8 mouse cellular contexts compared by ENCODE assay signal in genomic region chr14:28089636-28090443, GRCm38 (mm10).
DNase-seq lines count a peak whose midpoint lies in the region; ATAC-seq lines count a peak whose summit lies in the region.

No protein-coding gene starts in this region.

- H3K4me1 ChIP-seq in forebrain, embryonic 14.5 days (ENCODE audit: control insufficient read depth, insufficient read depth, low read length) = no peaks in the 10 kb centered on the region
- H3K4me1 ChIP-seq in forebrain, embryonic 12.5 days = no peaks in the 10 kb centered on the region
- H3K4me1 ChIP-seq in midbrain, embryonic 11.5 days (ENCODE audit: control insufficient read depth, insufficient read depth, low read length) = no peaks in the 10 kb centered on the region
- H3K4me1 ChIP-seq in midbrain, embryonic 13.5 days (replicated peaks) = no peaks in the 10 kb centered on the region

- H3K36me3 ChIP-seq in forebrain, embryonic 14.5 days (ENCODE audit: control insufficient read depth, insufficient read depth, low read length) = no peaks in the 10 kb centered on the region
- no peaks in the 10 kb centered on the region for H3K36me3 ChIP-seq in forebrain, embryonic 12.5 days (replicated peaks)
- H3K36me3 ChIP-seq in midbrain, embryonic 11.5 days (ENCODE audit: control insufficient read depth, insufficient read depth, low read length) = no peaks in the 10 kb centered on the region
- 0 out of 2 replicates have a peak, but pooled peaks cover 2% of the 10 kb centered on the region for H3K36me3 ChIP-seq in midbrain, embryonic 13.5 days

- H3K9ac ChIP-seq in forebrain, embryonic 14.5 days (ENCODE audit: low read length) = no peak overlapping the region
- no peak overlapping the region for H3K9ac ChIP-seq in forebrain, embryonic 12.5 days
- no peak overlapping the region for H3K9ac ChIP-seq in midbrain, embryonic 11.5 days (ENCODE audit: low read length)
- no peak overlapping the region for H3K9ac ChIP-seq in midbrain, embryonic 13.5 days (replicated peaks)

- H3K4me2 ChIP-seq in forebrain, embryonic 14.5 days (ENCODE audit: low read length) = no peak overlapping the region
- H3K4me2 ChIP-seq in forebrain, embryonic 12.5 days = no peak overlapping the region
- no peak overlapping the region for H3K4me2 ChIP-seq in midbrain, embryonic 11.5 days
- H3K4me2 ChIP-seq in midbrain, embryonic 13.5 days (replicated peaks) = no peak overlapping the region

- WGBS in forebrain, embryonic 14.5 days = 65% methylated on average over 8 of the region's 8 CpGs
- 61% methylated on average over 8 of the region's 8 CpGs for WGBS in forebrain, embryonic 12.5 days
- WGBS in midbrain, embryonic 11.5 days = 69% methylated on average over 8 of the region's 8 CpGs
- 67% methylated on average over 8 of the region's 8 CpGs for WGBS in midbrain, embryonic 13.5 days

- no peak overlapping the region for H3K4me3 ChIP-seq in forebrain, embryonic 14.5 days (ENCODE audit: low read depth, low read length)
- H3K4me3 ChIP-seq in forebrain, embryonic 12.5 days (replicated peaks) = no peak overlapping the region
- H3K4me3 ChIP-seq in midbrain, embryonic 11.5 days (ENCODE audit: low read depth, low read length) = no peak overlapping the region
- H3K4me3 ChIP-seq in midbrain, embryonic 13.5 days (replicated peaks) = no peak overlapping the region

- 0 out of 2 replicates have a peak, but pooled peaks have one; percentile 10 for ATAC-seq in forebrain, embryonic 14.5 days
- ATAC-seq in forebrain, embryonic 12.5 days (ENCODE audit: low FRiP score) = no peak
- ATAC-seq in midbrain, embryonic 11.5 days (ENCODE audit: low FRiP score) = no peak
- no peak for ATAC-seq in midbrain, embryonic 13.5 days
- ATAC-seq in monocyte, adult 5-6 weeks (replicated peaks; ENCODE audit: insufficient number of reproducible peaks, low FRiP score, low TSS enrichment, poor library complexity, severe bottlenecking) = no peak

- no peaks in the 10 kb centered on the region for H3K27me3 ChIP-seq in forebrain, embryonic 14.5 days (replicated peaks; ENCODE audit: control insufficient read depth, insufficient read depth, low read length)
- no peaks in the 10 kb centered on the region for H3K27me3 ChIP-seq in forebrain, embryonic 12.5 days
- H3K27me3 ChIP-seq in midbrain, embryonic 11.5 days (ENCODE audit: control insufficient read depth, insufficient read depth, low read length) = no peaks in the 10 kb centered on the region
- H3K27me3 ChIP-seq in midbrain, embryonic 13.5 days = no peaks in the 10 kb centered on the region

- H3K27ac ChIP-seq in forebrain, embryonic 14.5 days (ENCODE audit: low read depth, low read length) = no peak overlapping the region
- H3K27ac ChIP-seq in forebrain, embryonic 12.5 days = no peak overlapping the region
- no peak overlapping the region for H3K27ac ChIP-seq in midbrain, embryonic 11.5 days (ENCODE audit: low read depth, low read length)
- no peak overlapping the region for H3K27ac ChIP-seq in midbrain, embryonic 13.5 days

- H3K9me3 ChIP-seq in forebrain, embryonic 14.5 days (replicated peaks; ENCODE audit: control insufficient read depth, low read length) = no peaks in the 10 kb centered on the region
- H3K9me3 ChIP-seq in forebrain, embryonic 12.5 days = no peaks in the 10 kb centered on the region
- no peaks in the 10 kb centered on the region for H3K9me3 ChIP-seq in midbrain, embryonic 11.5 days (ENCODE audit: control insufficient read depth, low read length)
- no peaks in the 10 kb centered on the region for H3K9me3 ChIP-seq in midbrain, embryonic 13.5 days

- peak; percentile 67 for DNase-seq in forebrain, embryonic 14.5 days (ENCODE audit: low spot score)
- DNase-seq in midbrain, embryonic 11.5 days (ENCODE audit: low spot score, missing footprints) = peak; percentile 90
- DNase-seq in embryo, embryonic 11 days = peak; percentile 85
- DNase-seq in lung, postnatal 25 days (ENCODE audit: low spot score) = peak; percentile 2
- no peak for DNase-seq in B cell, adult 2 months

Comparison
In these comparisons a context has a peak if more than half of its experiments do, and no peak if none do; other contexts are left out.
1. DNase-seq: peak in forebrain, embryonic 14.5 days (single experiment), midbrain, embryonic 11.5 days (single experiment), embryo, embryonic 11 days (single experiment) and lung, postnatal 25 days (single experiment); none in B cell, adult 2 months (0 of 2).